Mouse (Mus musculus) C2C12 (cell line): ENCODE results near the gene Sufu.

ENCODE experiments used
- CTCF ChIP-seq: IDR thresholded peaks from one replicate; pipeline ENCODE4 v1.5.1; 2011; ENCODE audit not compliant: control insufficient read depth, insufficient read depth, insufficient read length
- FOSL1 ChIP-seq: IDR thresholded peaks from one replicate; pipeline ENCODE4 v1.8.0; 2011; ENCODE audit warnings: mild to moderate bottlenecking, low read length; ENCODE audit not compliant: poor library complexity, insufficient read depth, severe bottlenecking
- MAX ChIP-seq: IDR thresholded peaks from one replicate; pipeline ENCODE4 v1.6.1; 2011; ENCODE audit warnings: mild to moderate bottlenecking, control low read depth
- USF1 ChIP-seq: IDR thresholded peaks from one replicate; pipeline ENCODE4 v1.6.1; 2011; ENCODE audit warnings: low read depth, mild to moderate bottlenecking, control low read depth, moderate library complexity

DNA sequence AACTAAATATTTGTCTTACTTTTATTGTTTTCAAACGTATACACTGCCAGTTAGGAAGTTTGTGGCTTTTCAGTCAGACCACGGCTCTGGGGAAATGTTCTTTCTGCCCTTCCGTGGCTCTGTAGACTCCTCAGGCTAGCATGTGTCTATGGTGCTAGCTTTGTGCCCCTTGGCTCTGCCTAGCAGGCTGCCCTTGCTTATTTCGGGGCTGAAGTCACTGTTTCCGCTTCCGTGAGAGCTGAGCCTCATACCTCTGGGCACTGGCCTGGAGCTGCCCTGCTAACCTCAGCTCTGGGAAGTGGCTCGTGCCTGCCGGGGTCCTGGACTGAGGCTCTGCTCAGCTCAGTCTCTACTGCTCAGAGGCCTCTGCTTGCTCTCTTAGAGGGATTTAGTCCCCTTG lies 98.4 kb downstream of the Sufu start:
- TF ChIP-seq CTCF (no peak), FOSL1 (no peak), USF1 (no peak), MAX (no peak)
